Mouse (Mus musculus): ENCODE measurements around the gene Stat5a.

DNA sequence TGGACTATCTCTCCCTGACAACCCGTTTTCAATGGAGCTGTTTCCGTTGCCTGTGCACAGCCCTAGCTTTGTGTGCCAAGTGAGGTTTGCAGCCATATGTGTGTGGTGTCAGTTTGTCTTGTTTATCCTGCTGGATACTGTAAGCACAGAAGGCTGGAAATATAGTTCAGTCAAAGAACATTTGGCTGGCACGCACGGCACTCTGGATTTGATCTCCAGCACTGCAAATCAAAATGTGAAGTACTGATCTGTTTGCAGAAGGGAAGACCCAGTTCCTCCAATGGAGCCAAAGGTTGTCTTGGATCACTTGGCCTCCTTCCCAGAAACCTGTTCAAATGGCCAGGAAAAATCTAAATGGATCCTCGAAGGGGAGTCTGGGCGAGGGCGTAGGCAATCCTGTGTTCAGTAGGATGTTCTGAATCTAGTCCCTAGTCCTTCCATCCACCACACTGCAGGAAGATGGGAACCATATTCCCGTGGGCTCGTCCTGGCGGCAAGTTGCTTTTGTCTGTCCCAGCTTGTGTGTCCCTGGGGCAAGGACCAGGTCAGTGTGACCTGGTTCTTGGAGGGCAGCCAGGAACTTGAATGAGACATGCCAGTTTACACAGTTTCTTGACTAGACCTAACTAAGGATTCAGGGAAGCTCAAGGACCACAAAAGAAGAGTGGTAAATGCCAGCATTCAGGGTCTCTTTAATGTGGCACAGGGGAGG, 11.3 kb downstream of the Stat5a start:
- TF ChIP-seq CTCF (IDR thresholded peaks at IDR 0.05; ENCODE audit: borderline replicate concordance, control insufficient read depth, extremely low read depth, insufficient read depth, low read length, poor library complexity) (no peak), POLR2A (IDR thresholded peaks at IDR 0.05; ENCODE audit: control insufficient read depth, extremely low read depth, insufficient read depth, low read length, poor library complexity) (no peak)
